Mouse (Mus musculus): ENCODE measurements at regions not wholly inside any gene's neighbourhood (a gene's known extent, or its start where the extent isn't known, plus 50 kb on each side); places are given as distances from the start of the nearest gene placed in this dataset.
A peak's percentile ranks its signal among the peaks of the same experiment; 100 is the strongest.
"Not testable (repeated sequence)": the region's sequence is repeated elsewhere in the genome, so short reads cannot be mapped to it uniquely, and the experiment has no call there.

GRCm38 (mm10) chr6:114538185-114538584 is 104.7 kb upstream of the Atg7 start:
- peak in 1 of 2 experiments; percentile 2 for DNase-seq (ENCODE audit: low spot score in 2 of 2)

GRCm38 (mm10) chr6:114550096-114550669 is 92.7 kb upstream of the Atg7 start:
- peak in 1 of 2 experiments; percentile 6 for DNase-seq (ENCODE audit: low spot score in 2 of 2)

- DNase-seq (ENCODE audit: low spot score in 2 of 2): not testable (repeated sequence)
Measured at GRCm38 (mm10) chr6:114553072-114553471, 89.8 kb upstream of the Atg7 start.

GRCm38 (mm10) chr6:114555186-114555585 is 87.7 kb upstream of the Atg7 start:
- not testable (repeated sequence) for DNase-seq (ENCODE audit: low spot score in 2 of 2)

GRCm38 (mm10) chr6:114577319-114577718 is 65.6 kb upstream of the Atg7 start:
- peak in 1 of 2 experiments; percentile 27 for DNase-seq (ENCODE audit: low spot score in 2 of 2)

Measured in urinary bladder, postnatal 36 days (tissue).